Mouse (Mus musculus) olfactory bulb, adult 2 months (tissue): ENCODE results near the gene Nubpl. TPM values are rescaled to one million over a fixed set of nuclear protein-coding genes. Genes with fewer than 3 reads are reported as not detected.
A peak's percentile ranks its signal among the peaks of the same experiment; 100 is the strongest.

Experiments used
- H3K27ac ChIP-seq: fragments of 200-500 bp; 2 replicates; pipeline ENCODE4 v1.5.1; 2012; ENCODE audit warnings: low read depth, low read length; ENCODE audit not compliant: insufficient read depth
- H3K4me1 ChIP-seq: fragments of 200-500 bp; 2 replicates; pipeline ENCODE4 v1.6.1; 2012; ENCODE audit warnings: low read length; ENCODE audit not compliant: control insufficient read depth, insufficient read depth
- H3K4me3 ChIP-seq: fragments of 200-500 bp; 2 replicates; pipeline ENCODE4 v1.5.1; 2012; ENCODE audit warnings: mild to moderate bottlenecking, low read depth, low read length, moderate library complexity; ENCODE audit not compliant: insufficient read depth
- CTCF ChIP-seq: fragments of 200-500 bp; IDR thresholded peaks from 2 replicates; pipeline ENCODE4 v1.5.1; 2012; ENCODE audit warnings: low read depth, mild to moderate bottlenecking, low read length, moderate library complexity; ENCODE audit not compliant: insufficient read depth
- POLR2A ChIP-seq: fragments of 200-500 bp; IDR thresholded peaks from 2 replicates; pipeline ENCODE4 v1.6.1; 2012; ENCODE audit warnings: mild to moderate bottlenecking, low read depth, low read length, moderate library complexity; ENCODE audit not compliant: insufficient read depth
- WGBS: fragments of 180-500 bp; shearing (Covaris S2); methylation state at CpG from one replicate; pipeline ENCODE4 v1.1.7; 2018; 5-methylcytosine and 5-hydroxymethylcytosine counted together
- polyA plus RNA-seq: library from polyadenylated mRNA; stranded (reverse); fragments of >200 nt; gene quantifications from 2 replicates; pipeline ENCODE4 v1.2.4, GENCODE M21; 2012; ENCODE audit warnings: low replicate concordance; ENCODE audit not compliant: missing spikeins, insufficient read depth, insufficient read length

Nubpl gene
- polyA plus RNA-seq, 1 experiment, result not detected

GRCm38 (mm10) chr12:52335142-52335765 lies 237.7 kb downstream of the Nubpl start:
- WGBS, result 95% methylated on average over 11 of the region's 11 CpGs
- no peak for TF ChIP-seq CTCF
- TF ChIP-seq POLR2A, result no peak
- Histone ChIP-seq H3K4me3 (no peak overlapping the region), H3K27ac (no peak overlapping the region), H3K4me1 (no peaks in the 10 kb centered on the region)

DNA sequence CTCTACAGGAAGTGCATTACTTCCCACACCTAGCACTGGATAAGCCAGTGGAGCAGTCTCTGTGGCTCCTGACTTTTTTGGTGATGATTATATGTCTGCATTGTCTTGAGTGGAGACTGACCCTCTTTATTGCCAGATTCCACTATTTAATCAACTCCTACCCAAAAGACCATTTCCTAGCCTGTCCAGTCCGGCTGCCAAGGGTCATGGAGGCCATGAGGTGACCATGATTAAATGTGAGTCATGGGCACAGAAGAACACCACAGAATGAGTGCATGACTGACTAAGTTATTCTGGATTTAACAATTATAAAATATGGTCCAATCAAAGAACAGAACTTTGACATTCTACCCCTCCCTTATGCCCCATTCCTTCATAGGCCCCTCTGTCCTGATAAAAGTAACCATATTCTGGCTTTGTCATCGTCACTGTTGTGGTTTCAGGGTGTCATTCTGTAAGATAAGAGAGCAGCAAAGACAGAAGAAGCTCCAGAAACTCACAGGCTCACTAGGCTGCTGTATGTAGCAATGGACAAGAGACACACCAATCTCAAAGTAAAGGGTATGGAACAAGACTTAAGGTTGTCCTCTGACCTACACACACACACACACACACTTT lies 240.7 kb downstream of the Nubpl start:
- WGBS, result 92% methylated on average over 2 of the region's 2 CpGs
- no peak overlapping the region for H3K4me3 ChIP-seq
- TF ChIP-seq CTCF (no peak), POLR2A (no peak)
- no peak overlapping the region for H3K27ac ChIP-seq
- H3K4me1 ChIP-seq, result no peaks in the 10 kb centered on the region

DNA sequence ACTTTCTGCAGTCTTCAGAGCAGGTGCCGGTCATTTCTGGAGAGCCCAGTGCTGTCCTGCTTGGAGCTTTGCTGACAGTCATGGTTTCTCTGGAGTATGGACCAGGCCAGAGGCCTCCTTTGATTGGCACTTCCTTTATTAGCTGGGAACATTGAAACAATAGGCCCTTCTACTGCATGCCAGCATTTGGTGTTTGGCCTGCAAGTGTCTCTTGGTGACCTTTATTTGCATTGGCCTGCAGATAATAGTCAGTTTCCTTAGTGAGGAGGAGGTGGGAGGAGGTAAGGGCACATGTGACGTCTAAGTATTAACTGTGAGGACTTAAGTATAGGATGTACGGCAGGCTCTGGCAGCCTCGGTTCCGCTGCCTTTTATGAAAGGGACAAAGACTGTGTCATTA lies 249.1 kb downstream of the Nubpl start:
- peak overlapping the region; percentile 4; the same call in 1 of the 2 replicates for H3K27ac ChIP-seq
- no peak overlapping the region for H3K4me3 ChIP-seq
- WGBS, result 35% methylated on average over 5 of the region's 5 CpGs
- H3K4me1 ChIP-seq, result peaks cover 11% of the 10 kb centered on the region
- TF ChIP-seq POLR2A, result no peak
- TF ChIP-seq CTCF, result no peak

DNA sequence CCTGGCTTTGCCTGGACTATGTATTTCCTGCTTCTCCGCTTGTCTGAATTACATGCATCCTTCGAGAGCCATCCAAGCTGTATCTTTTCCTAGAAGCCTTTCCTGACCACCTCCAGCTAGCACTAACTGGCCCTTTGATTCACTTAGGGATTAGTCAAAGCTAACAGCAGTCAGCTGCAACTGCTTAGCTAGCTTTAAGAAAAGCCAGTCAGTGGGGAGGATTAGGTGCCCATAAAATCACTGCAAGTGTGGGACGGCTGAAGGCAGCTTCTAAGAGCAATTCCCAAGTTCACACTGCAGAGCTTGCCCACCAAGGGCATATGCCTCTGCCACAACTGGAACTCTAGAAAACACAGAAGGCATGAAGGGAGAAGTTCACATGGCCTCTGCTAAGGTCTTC lies 252.7 kb downstream of the Nubpl start:
- 87% methylated on average over 3 of the region's 3 CpGs for WGBS
- no peak overlapping the region for H3K27ac ChIP-seq
- TF ChIP-seq CTCF (no peak), POLR2A (no peak)

DNA sequence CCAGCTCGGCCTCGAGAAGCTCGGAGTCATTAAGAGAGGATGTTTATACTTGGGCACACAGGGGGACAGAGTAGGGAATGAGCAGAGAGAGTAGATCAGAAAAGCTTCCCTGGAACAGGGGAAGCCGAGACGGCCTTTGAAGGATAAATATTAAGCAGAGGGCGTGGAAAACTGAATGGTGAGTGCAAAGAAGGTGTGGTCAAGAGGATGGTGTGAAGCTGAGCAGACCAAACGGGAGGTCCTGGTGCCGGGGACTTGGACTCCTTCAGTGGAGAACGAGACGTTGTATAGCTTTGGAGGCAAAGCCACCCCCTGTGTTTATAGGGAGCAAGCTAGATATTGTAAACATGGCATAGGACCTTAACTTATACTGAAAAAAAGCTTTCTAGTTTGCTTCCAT lies 261.9 kb downstream of the Nubpl start:
- H3K4me1 ChIP-seq, result no peaks in the 10 kb centered on the region; the same call in 1 of the 2 replicates
- no peak overlapping the region for H3K4me3 ChIP-seq
- TF ChIP-seq POLR2A (no peak), CTCF (no peak)
- 96% methylated on average over 10 of the region's 10 CpGs for WGBS
- no peak overlapping the region for H3K27ac ChIP-seq

More for the DNA sequence above, 252.7 kb downstream of the Nubpl start:
- Histone ChIP-seq H3K4me3 (no peak overlapping the region), H3K4me1 (peaks cover 11% of the 10 kb centered on the region)

DNA sequence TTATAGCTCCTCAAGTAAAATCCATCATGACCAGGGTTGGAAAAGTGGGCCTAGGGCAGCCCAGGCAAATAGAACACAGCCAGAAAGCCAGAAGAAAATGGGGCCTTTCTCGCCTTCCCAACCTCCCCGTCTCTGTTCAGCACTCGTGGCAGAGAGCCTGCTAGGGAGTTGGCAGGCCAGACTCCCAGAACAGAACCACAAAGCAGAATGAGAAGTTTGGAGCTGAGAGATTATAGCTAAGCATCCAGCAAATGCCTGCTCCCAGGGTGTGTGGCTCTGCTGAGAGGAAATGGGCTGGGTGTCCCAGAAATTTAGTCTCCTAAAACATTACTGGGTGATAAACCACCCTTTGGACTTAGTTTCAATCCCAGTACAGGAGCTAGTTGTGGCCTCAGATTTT lies 262.6 kb downstream of the Nubpl start:
- 69% methylated on average over 3 of the region's 3 CpGs for WGBS
- TF ChIP-seq CTCF, result no peak
- TF ChIP-seq POLR2A, result no peak
- Histone ChIP-seq H3K4me3 (no peak overlapping the region), H3K27ac (no peak overlapping the region), H3K4me1 (no peaks in the 10 kb centered on the region; the same call in 1 of the 2 replicates)

- WGBS, result 51% methylated on average over 6 of the region's 6 CpGs
- Histone ChIP-seq H3K4me1 (no peaks in the 10 kb centered on the region; the same call in 1 of the 2 replicates), H3K27ac (no peak overlapping the region), H3K4me3 (no peak overlapping the region)
- TF ChIP-seq POLR2A (no peak), CTCF (no peak)
Observed at GRCm38 (mm10) chr12:52361198-52361597, 263.7 kb downstream of the Nubpl start.

Other genes with a start within 250 kb of the Nubpl start
- gene Heatr5a, start 126.4 kb upstream of the Nubpl start, polyA plus RNA-seq, result not detected in 2 replicates
- gene Dtd2, start 91.2 kb upstream of the Nubpl start, polyA plus RNA-seq, result not detected in 2 replicates
- not detected in 2 replicates for gene Gpr33, start 69.7 kb upstream of the Nubpl start, polyA plus RNA-seq